Mouse (Mus musculus): ENCODE measurements at regions not wholly inside any gene's neighbourhood (a gene's known extent, or its start where the extent isn't known, plus 50 kb on each side); places are given as distances from the start of the nearest gene placed in this dataset.

DNA sequence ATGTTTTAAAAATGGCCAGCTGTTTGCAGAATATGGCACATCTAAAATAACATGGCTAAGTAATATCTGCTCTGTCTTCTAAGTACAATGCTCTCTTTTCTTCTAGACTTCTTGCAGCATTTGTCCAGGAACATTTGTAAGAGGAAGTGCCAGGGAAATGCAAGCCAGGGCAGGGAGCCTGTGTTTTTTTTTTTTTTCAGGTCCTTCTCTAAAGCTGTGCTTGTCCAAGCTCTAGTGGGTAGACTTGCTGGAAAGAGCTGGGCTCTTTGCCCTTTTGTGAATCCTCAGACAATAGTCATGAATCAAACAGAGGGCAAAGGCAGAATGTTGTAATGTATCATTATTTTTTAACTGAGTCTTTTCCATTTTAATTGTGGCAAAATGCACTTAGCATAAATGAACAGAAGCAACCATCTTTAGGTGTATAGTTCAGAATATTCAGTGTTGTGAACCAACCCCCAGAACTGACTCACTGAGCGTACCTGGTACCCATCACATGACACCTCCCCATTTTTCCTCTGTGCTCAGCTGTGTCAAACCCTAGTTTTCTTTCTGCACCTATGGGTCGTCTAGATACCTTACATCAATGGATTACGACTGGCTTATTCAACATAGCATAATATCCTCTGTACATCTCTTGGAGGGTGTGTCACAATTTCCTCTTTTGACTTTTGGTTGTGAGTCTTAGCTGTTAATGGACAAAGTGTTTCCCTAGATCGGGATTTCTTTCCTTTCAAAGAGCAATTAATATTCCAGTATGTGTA lies 160.5 kb upstream of the 4933402D24Rik start:
- H3K4me1 ChIP-seq (ENCODE audit: control insufficient read depth, insufficient read depth, low read length), result no peaks in the 10 kb centered on the region
- H3K36me3 ChIP-seq (ENCODE audit: control insufficient read depth, insufficient read depth, low read length, poor library complexity, severe bottlenecking), result no peaks in the 10 kb centered on the region
- H3K9ac ChIP-seq (ENCODE audit: low read depth, poor library complexity, severe bottlenecking), result no peak overlapping the region
- H3K27ac ChIP-seq (ENCODE audit: insufficient read depth, low read length), result no peak overlapping the region
- H3K27me3 ChIP-seq (ENCODE audit: control insufficient read depth, insufficient read depth, low read length, poor library complexity, severe bottlenecking), result no peaks in the 10 kb centered on the region
- no peak for TF ChIP-seq EP300 (IDR thresholded peaks at IDR 0.05; ENCODE audit: insufficient read depth, low read depth, low read length)
- no peak for TF ChIP-seq CTCF (IDR thresholded peaks at IDR 0.05; ENCODE audit: low read depth, low read length)
- no peak for TF ChIP-seq POLR2A (IDR thresholded peaks at IDR 0.05; ENCODE audit: insufficient read depth, low read length)
- H3K4me3 ChIP-seq (ENCODE audit: low read depth, low read length), result no peak overlapping the region
- H3K9me3 ChIP-seq (replicated peaks; ENCODE audit: control insufficient read depth, insufficient read depth, low read length, poor library complexity, severe bottlenecking), result no peaks in the 10 kb centered on the region

- Histone ChIP-seq H3K9ac (ENCODE audit: low read depth, poor library complexity, severe bottlenecking) (no peak overlapping the region), H3K4me3 (ENCODE audit: low read depth, low read length) (no peak overlapping the region), H3K4me1 (ENCODE audit: control insufficient read depth, insufficient read depth, low read length) (no peaks in the 10 kb centered on the region), H3K9me3 (replicated peaks; ENCODE audit: control insufficient read depth, insufficient read depth, low read length, poor library complexity, severe bottlenecking) (no peaks in the 10 kb centered on the region), H3K27ac (ENCODE audit: insufficient read depth, low read length) (no peak overlapping the region), H3K27me3 (ENCODE audit: control insufficient read depth, insufficient read depth, low read length, poor library complexity, severe bottlenecking) (no peaks in the 10 kb centered on the region), H3K36me3 (ENCODE audit: control insufficient read depth, insufficient read depth, low read length, poor library complexity, severe bottlenecking) (no peaks in the 10 kb centered on the region)
- TF ChIP-seq POLR2A (IDR thresholded peaks at IDR 0.05; ENCODE audit: insufficient read depth, low read length) (no peak), CTCF (IDR thresholded peaks at IDR 0.05; ENCODE audit: low read depth, low read length) (no peak), EP300 (IDR thresholded peaks at IDR 0.05; ENCODE audit: insufficient read depth, low read depth, low read length) (no peak)
Observed at GRCm38 (mm10) chr1:63928850-63929249, 159.8 kb upstream of the 4933402D24Rik start.

DNA sequence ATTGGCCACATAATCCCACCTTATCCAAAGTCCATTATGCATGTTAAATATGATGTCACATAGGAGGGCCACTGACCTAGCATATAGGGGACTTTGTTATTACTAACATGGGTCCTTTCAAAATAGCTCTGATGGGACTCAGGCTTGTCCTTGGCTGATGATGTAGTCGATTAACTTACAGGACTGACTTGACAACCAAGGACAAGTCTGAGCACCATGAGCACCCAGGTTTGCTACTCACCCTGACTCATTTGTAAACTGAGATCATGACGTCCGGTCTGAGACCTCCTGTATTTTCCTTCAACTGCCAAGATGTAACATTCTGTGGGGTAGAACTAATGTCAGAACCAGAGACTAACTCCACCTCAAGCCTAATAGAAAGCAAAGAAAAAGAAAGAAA lies 159.3 kb upstream of the 4933402D24Rik start:
- no peaks in the 10 kb centered on the region for H3K4me1 ChIP-seq (ENCODE audit: control insufficient read depth, insufficient read depth, low read length)
- H3K27ac ChIP-seq (ENCODE audit: insufficient read depth, low read length), result no peak overlapping the region
- H3K36me3 ChIP-seq (ENCODE audit: control insufficient read depth, insufficient read depth, low read length, poor library complexity, severe bottlenecking), result no peaks in the 10 kb centered on the region
- no peak for TF ChIP-seq EP300 (IDR thresholded peaks at IDR 0.05; ENCODE audit: insufficient read depth, low read depth, low read length)
- TF ChIP-seq POLR2A (IDR thresholded peaks at IDR 0.05; ENCODE audit: insufficient read depth, low read length), result no peak
- no peak for TF ChIP-seq CTCF (IDR thresholded peaks at IDR 0.05; ENCODE audit: low read depth, low read length)
- H3K9ac ChIP-seq (ENCODE audit: low read depth, poor library complexity, severe bottlenecking), result no peak overlapping the region
- no peaks in the 10 kb centered on the region for H3K27me3 ChIP-seq (ENCODE audit: control insufficient read depth, insufficient read depth, low read length, poor library complexity, severe bottlenecking)
- H3K4me3 ChIP-seq (ENCODE audit: low read depth, low read length), result no peak overlapping the region
- H3K9me3 ChIP-seq (replicated peaks; ENCODE audit: control insufficient read depth, insufficient read depth, low read length, poor library complexity, severe bottlenecking), result no peaks in the 10 kb centered on the region

GRCm38 (mm10) chr1:63920181-63920933 lies 151.3 kb upstream of the 4933402D24Rik start:
- no peak for TF ChIP-seq EP300 (IDR thresholded peaks at IDR 0.05; ENCODE audit: insufficient read depth, low read depth, low read length)
- no peak for TF ChIP-seq POLR2A (IDR thresholded peaks at IDR 0.05; ENCODE audit: insufficient read depth, low read length)
- TF ChIP-seq CTCF (IDR thresholded peaks at IDR 0.05; ENCODE audit: low read depth, low read length), result no peak
- no peak overlapping the region for H3K27ac ChIP-seq (ENCODE audit: insufficient read depth, low read length)
- no peaks in the 10 kb centered on the region for H3K36me3 ChIP-seq (ENCODE audit: control insufficient read depth, insufficient read depth, low read length, poor library complexity, severe bottlenecking)
- no peaks in the 10 kb centered on the region for H3K27me3 ChIP-seq (ENCODE audit: control insufficient read depth, insufficient read depth, low read length, poor library complexity, severe bottlenecking)
- no peak overlapping the region for H3K9ac ChIP-seq (ENCODE audit: low read depth, poor library complexity, severe bottlenecking)
- no peaks in the 10 kb centered on the region for H3K9me3 ChIP-seq (replicated peaks; ENCODE audit: control insufficient read depth, insufficient read depth, low read length, poor library complexity, severe bottlenecking)
- H3K4me1 ChIP-seq (ENCODE audit: control insufficient read depth, insufficient read depth, low read length), result no peaks in the 10 kb centered on the region
- no peak overlapping the region for H3K4me3 ChIP-seq (ENCODE audit: low read depth, low read length)

GRCm38 (mm10) chr1:63918200-63918599 lies 149.1 kb upstream of the 4933402D24Rik start:
- Histone ChIP-seq H3K4me3 (ENCODE audit: low read depth, low read length) (no peak overlapping the region), H3K4me1 (ENCODE audit: control insufficient read depth, insufficient read depth, low read length) (no peaks in the 10 kb centered on the region), H3K9me3 (replicated peaks; ENCODE audit: control insufficient read depth, insufficient read depth, low read length, poor library complexity, severe bottlenecking) (no peaks in the 10 kb centered on the region), H3K9ac (ENCODE audit: low read depth, poor library complexity, severe bottlenecking) (no peak overlapping the region), H3K27ac (ENCODE audit: insufficient read depth, low read length) (no peak overlapping the region), H3K27me3 (ENCODE audit: control insufficient read depth, insufficient read depth, low read length, poor library complexity, severe bottlenecking) (no peaks in the 10 kb centered on the region), H3K36me3 (ENCODE audit: control insufficient read depth, insufficient read depth, low read length, poor library complexity, severe bottlenecking) (no peaks in the 10 kb centered on the region)
- TF ChIP-seq CTCF (IDR thresholded peaks at IDR 0.05; ENCODE audit: low read depth, low read length) (no peak), EP300 (IDR thresholded peaks at IDR 0.05; ENCODE audit: insufficient read depth, low read depth, low read length) (no peak), POLR2A (IDR thresholded peaks at IDR 0.05; ENCODE audit: insufficient read depth, low read length) (no peak)

Data from ES-Bruce4 (cell line).